Mouse (Mus musculus) kidney, adult 2 months (tissue): ENCODE measurements around the gene Slc15a2. TPM values are rescaled to one million over a fixed set of nuclear protein-coding genes. Genes with fewer than 3 reads are reported as not detected.

ENCODE experiments used
- DNase-seq: peaks from one replicate; pipeline ENCODE4 v3.0.0; 2021
- H3K27ac ChIP-seq: fragments of 200-500 bp; 2 replicates; pipeline ENCODE4 v1.5.1; 2012; ENCODE audit warnings: low read depth, low read length, control low read depth, inconsistent platforms; ENCODE audit not compliant: insufficient read depth
- H3K27me3 ChIP-seq: fragments of 200-500 bp; replicated peaks from 2 replicates; pipeline ENCODE4 v1.6.1; 2012; ENCODE audit warnings: mild to moderate bottlenecking, moderate library complexity, low read length, inconsistent platforms; ENCODE audit not compliant: control insufficient read depth, insufficient read depth
- H3K36me3 ChIP-seq: fragments of 200-500 bp; 2 replicates; pipeline ENCODE4 v1.6.1; 2012; ENCODE audit warnings: mild to moderate bottlenecking, moderate library complexity, low read length, inconsistent platforms; ENCODE audit not compliant: control insufficient read depth, insufficient read depth
- H3K4me1 ChIP-seq: fragments of 200-500 bp; 2 replicates; pipeline ENCODE4 v1.6.1; 2011; ENCODE audit warnings: low read length; ENCODE audit not compliant: control insufficient read depth, insufficient read depth
- H3K4me3 ChIP-seq: fragments of 200-500 bp; 2 replicates; pipeline ENCODE4 v1.5.1; 2011; ENCODE audit warnings: mild to moderate bottlenecking, low read depth, low read length, control low read depth; ENCODE audit not compliant: insufficient read depth
- CTCF ChIP-seq: fragments of 200-500 bp; conservative IDR thresholded peaks from 2 replicates; pipeline ENCODE4 v1.5.1; 2011; ENCODE audit warnings: low read depth, mild to moderate bottlenecking, control low read depth, low read length, moderate library complexity, mixed read lengths; ENCODE audit not compliant: insufficient read depth, insufficient read length
- POLR2A ChIP-seq: fragments of 200-500 bp; IDR thresholded peaks from one replicate; pipeline ENCODE4 v1.6.1; 2011; ENCODE audit warnings: low read depth, low read length, control low read depth
- WGBS: fragments of 180-500 bp; shearing (Covaris S2); methylation state at CpG from one replicate; pipeline ENCODE4 v1.1.7; 2018; 5-methylcytosine and 5-hydroxymethylcytosine counted together
- polyA plus RNA-seq: library from polyadenylated mRNA; depleted of rRNA; stranded (reverse); fragments of >200 nt; gene quantifications from 2 replicates; pipeline ENCODE4 v1.2.3, GENCODE M21; 2012

Slc15a2 gene
- polyA plus RNA-seq, 1 experiment: 97.9 TPM

GRCm38 (mm10) chr16:36733827-36734226 is 50.9 kb downstream of the Slc15a2 start:
- H3K36me3 ChIP-seq: no peaks in the 10 kb centered on the region
- H3K4me3 ChIP-seq: no peak overlapping the region
- no peaks in the 10 kb centered on the region for H3K4me1 ChIP-seq
- 35% methylated on average over 1 of the region's 1 CpGs for WGBS
- no peak overlapping the region for H3K27ac ChIP-seq
- TF ChIP-seq POLR2A: no peak
- TF ChIP-seq CTCF: no peak
- no peak for DNase-seq
- no peaks in the 10 kb centered on the region for H3K27me3 ChIP-seq

- Histone ChIP-seq H3K27me3 (no peaks in the 10 kb centered on the region), H3K4me3 (no peak overlapping the region), H3K4me1 (no peaks in the 10 kb centered on the region), H3K27ac (no peak overlapping the region), H3K36me3 (no peaks in the 10 kb centered on the region)
- TF ChIP-seq CTCF (no peak), POLR2A (no peak)
- DNase-seq: no peak
Observed at GRCm38 (mm10) chr16:36732572-36732971, 52.2 kb downstream of the Slc15a2 start.

DNA sequence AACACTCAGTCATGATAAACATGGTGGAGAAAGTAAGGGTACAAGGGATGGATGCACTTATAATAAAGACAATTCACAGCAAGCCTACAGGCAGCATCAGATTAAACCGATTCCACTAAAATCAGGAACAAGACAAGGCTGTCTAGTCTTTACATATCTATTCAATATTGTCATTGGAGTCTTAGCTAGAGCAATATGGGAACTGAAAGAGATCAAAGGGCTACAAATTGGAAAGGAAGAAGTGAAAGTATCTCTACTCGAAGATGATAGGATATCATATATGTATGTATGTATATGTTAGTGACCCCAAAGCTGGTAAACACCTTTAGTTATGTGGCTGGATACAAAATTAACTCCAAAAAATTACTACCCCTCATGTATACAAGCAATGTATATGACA is 55.8 kb downstream of the Slc15a2 start:
- WGBS: 90% methylated on average over 2 of the region's 2 CpGs
- H3K4me3 ChIP-seq: no peak overlapping the region
- DNase-seq: no peak
- TF ChIP-seq CTCF (no peak), POLR2A (no peak)
- H3K27ac ChIP-seq: no peak overlapping the region
- H3K36me3 ChIP-seq: no peaks in the 10 kb centered on the region
- no peaks in the 10 kb centered on the region for H3K27me3 ChIP-seq
- no peaks in the 10 kb centered on the region for H3K4me1 ChIP-seq

DNA sequence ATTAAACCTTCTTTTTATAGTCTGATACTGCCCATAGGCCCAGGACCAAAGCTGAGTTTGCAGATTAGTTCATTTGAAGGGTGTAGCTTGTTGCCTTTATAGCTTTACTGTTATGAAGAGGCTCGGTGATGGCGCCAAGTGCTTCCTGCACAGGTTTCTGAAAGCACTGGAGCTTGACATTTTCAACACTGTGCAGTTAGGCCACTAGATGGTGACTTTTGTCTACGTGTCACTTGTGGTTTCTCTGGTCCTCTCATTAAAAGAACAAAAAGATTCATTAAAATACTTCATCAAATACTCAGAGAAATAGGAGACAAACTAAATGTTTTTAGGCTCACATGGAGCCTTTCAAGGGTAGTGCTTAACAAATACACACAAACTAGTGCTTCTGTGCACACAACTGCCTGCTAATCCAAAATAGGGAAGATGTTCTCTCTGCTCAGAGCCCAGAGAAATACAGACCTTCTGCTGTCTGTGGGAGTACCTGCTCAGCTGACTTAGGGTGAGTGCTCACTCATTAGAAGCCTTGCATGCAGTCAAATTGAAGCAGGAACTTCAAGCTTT is 60.8 kb downstream of the Slc15a2 start:
- no peaks in the 10 kb centered on the region for H3K36me3 ChIP-seq
- H3K4me1 ChIP-seq: no peaks in the 10 kb centered on the region
- no peaks in the 10 kb centered on the region for H3K27me3 ChIP-seq
- no peak for TF ChIP-seq POLR2A
- TF ChIP-seq CTCF: no peak
- no peak overlapping the region for H3K4me3 ChIP-seq
- 21% methylated on average over 3 of the region's 3 CpGs for WGBS
- DNase-seq: no peak
- no peak overlapping the region for H3K27ac ChIP-seq

- Histone ChIP-seq H3K27me3 (no peaks in the 10 kb centered on the region), H3K4me1 (no peaks in the 10 kb centered on the region), H3K4me3 (no peak overlapping the region), H3K36me3 (no peaks in the 10 kb centered on the region), H3K27ac (no peak overlapping the region)
- TF ChIP-seq CTCF (no peak), POLR2A (no peak)
- no peak for DNase-seq
- 36% methylated on average over 4 of the region's 4 CpGs for WGBS
Observed at GRCm38 (mm10) chr16:36722739-36723138, 62.0 kb downstream of the Slc15a2 start.

- Histone ChIP-seq H3K27ac (no peak overlapping the region), H3K36me3 (no peaks in the 10 kb centered on the region; the same call in 1 of the 2 replicates), H3K27me3 (no peaks in the 10 kb centered on the region), H3K4me1 (no peaks in the 10 kb centered on the region), H3K4me3 (no peak overlapping the region)
- WGBS: 64% methylated on average over 13 of the region's 13 CpGs
- TF ChIP-seq CTCF: no peak; the same call in 1 of the 2 replicates
- no peak for TF ChIP-seq POLR2A
- DNase-seq: no peak
Observed at GRCm38 (mm10) chr16:36720194-36721055, 64.3 kb downstream of the Slc15a2 start.

GRCm38 (mm10) chr16:36718637-36719036 is 66.1 kb downstream of the Slc15a2 start:
- no peak overlapping the region for H3K27ac ChIP-seq
- no peaks in the 10 kb centered on the region for H3K27me3 ChIP-seq
- TF ChIP-seq POLR2A: no peak
- no peak for TF ChIP-seq CTCF
- no peaks in the 10 kb centered on the region for H3K4me1 ChIP-seq
- H3K4me3 ChIP-seq: no peak overlapping the region
- no peak for DNase-seq
- no peaks in the 10 kb centered on the region; the same call in 1 of the 2 replicates for H3K36me3 ChIP-seq
